Mouse (Mus musculus) heart, adult 2 months (tissue): ENCODE measurements around the gene B230217C12Rik. TPM values are rescaled to one million over a fixed set of nuclear protein-coding genes. Genes with fewer than 3 reads are reported as not detected.
"Not testable (repeated sequence)": the region's sequence is repeated elsewhere in the genome, so short reads cannot be mapped to it uniquely, and the experiment has no call there.

ENCODE experiments used
- DNase-seq, 2 experiments: peaks; one replicate each; pipeline ENCODE4 v3.0.0; 2021
- H3K27ac ChIP-seq: fragments of 200-600 bp; 2 replicates; pipeline ENCODE4 v1.8.1; 2022
- H3K27me3 ChIP-seq: fragments of 200-500 bp; 2 replicates; pipeline ENCODE4 v1.6.1; 2012; ENCODE audit warnings: mild to moderate bottlenecking, low read length, inconsistent platforms, mixed read lengths; ENCODE audit not compliant: control insufficient read depth, insufficient read depth
- H3K36me3 ChIP-seq: fragments of 200-500 bp; 2 replicates; pipeline ENCODE4 v1.6.1; 2012; ENCODE audit warnings: low read length, inconsistent platforms; ENCODE audit not compliant: control insufficient read depth, insufficient read depth
- H3K4me1 ChIP-seq: fragments of 200-500 bp; 2 replicates; pipeline ENCODE4 v1.6.1; 2011; ENCODE audit warnings: low read length; ENCODE audit not compliant: control insufficient read depth, insufficient read depth
- H3K4me3 ChIP-seq: fragments of 200-600 bp; 2 replicates; pipeline ENCODE4 v1.8.1; 2022
- H3K79me2 ChIP-seq: fragments of 200-500 bp; replicated peaks from 2 replicates; pipeline ENCODE4 v1.6.1; 2012; ENCODE audit warnings: mild to moderate bottlenecking, inconsistent platforms, low read length, moderate library complexity, mixed read lengths; ENCODE audit not compliant: control insufficient read depth, insufficient read depth
- H3K9ac ChIP-seq: fragments of 200-500 bp; 2 replicates; pipeline ENCODE4 v1.6.1; 2012; ENCODE audit warnings: low read depth, mild to moderate bottlenecking, control low read depth, inconsistent platforms, low read length, mixed read lengths
- CTCF ChIP-seq: fragments of 200-600 bp; IDR thresholded peaks from 2 replicates; pipeline ENCODE4 v1.8.1; 2022; ENCODE audit warnings: antibody characterized with exemption, mild to moderate bottlenecking, moderate library complexity
- EP300 ChIP-seq: fragments of 200-500 bp; IDR thresholded peaks from 2 replicates; pipeline ENCODE4 v1.6.1; 2011; ENCODE audit warnings: low read depth, low read length, control low read depth; ENCODE audit not compliant: insufficient read depth
- POLR2A ChIP-seq: fragments of 200-500 bp; IDR thresholded peaks from 2 replicates; pipeline ENCODE4 v1.6.1; 2011; ENCODE audit warnings: mild to moderate bottlenecking, low read depth, low read length, control low read depth; ENCODE audit not compliant: insufficient read depth
- WGBS: fragments of 180-500 bp; shearing (Covaris S2); methylation state at CpG from one replicate; pipeline ENCODE4 v1.1.7; 2018; 5-methylcytosine and 5-hydroxymethylcytosine counted together
- intact Hi-C: fragments of 180-260 bp; cut with DNase I; formaldehyde crosslinking; loops from one replicate; pipeline ENCODE4 v1.15.1; 2025
- polyA plus RNA-seq: library from polyadenylated mRNA; depleted of rRNA; stranded (reverse); fragments of >200 nt; gene quantifications from 2 replicates; pipeline ENCODE4 v1.2.3, GENCODE M21; 2012
- total RNA-seq, 2 experiments: library from RNA; stranded (reverse); gene quantifications; 2 replicates each; pipeline ENCODE4 v1.2.3; 2021

B230217C12Rik gene
- total and polyA plus RNA-seq, 3 experiments, result 0.64 to 2.3 (median 1.6) TPM

DNA sequence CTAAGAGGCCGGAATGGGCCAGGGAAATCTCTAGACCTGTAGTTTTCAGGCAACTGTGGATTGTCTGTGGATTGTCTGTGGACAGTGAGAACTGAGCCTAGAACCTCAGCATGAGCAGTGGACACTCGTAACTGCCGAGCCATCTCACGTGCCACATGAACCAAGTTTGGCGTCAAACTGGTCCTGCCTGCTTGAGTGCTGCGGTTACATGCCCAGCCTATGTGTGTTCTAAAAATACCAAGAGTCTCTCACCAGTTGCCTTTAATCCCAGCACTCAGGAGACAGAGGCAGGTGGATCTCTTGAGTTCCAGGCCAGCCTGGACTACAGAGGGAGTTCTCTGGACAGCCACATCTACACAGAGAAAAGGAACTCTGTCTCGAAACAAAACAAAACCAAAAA is 11.2 kb upstream of the B230217C12Rik start:
- Histone ChIP-seq H3K79me2 (no peaks in the 10 kb centered on the region), H3K4me1 (peaks cover 24% of the 10 kb centered on the region), H3K9ac (no peak overlapping the region), H3K27ac (no peak overlapping the region; the same call in 1 of the 2 replicates), H3K27me3 (no peaks in the 10 kb centered on the region), H3K36me3 (no peaks in the 10 kb centered on the region; the same call in 1 of the 2 replicates), H3K4me3 (no peak overlapping the region)
- no peak for DNase-seq
- 79% methylated on average over 7 of the region's 7 CpGs for WGBS
- intact Hi-C loops, result no loop called here
- TF ChIP-seq EP300 (no peak), CTCF (no peak), POLR2A (no peak)

- no peak overlapping the region for H3K9ac ChIP-seq
- H3K27me3 ChIP-seq, result no peaks in the 10 kb centered on the region
- TF ChIP-seq POLR2A, result no peak
- 70% methylated on average over 12 of the region's 12 CpGs for WGBS
- H3K27ac ChIP-seq, result peak overlapping the region; percentile 10
- H3K4me1 ChIP-seq, result peaks cover 21% of the 10 kb centered on the region
- no peak overlapping the region for H3K4me3 ChIP-seq
- H3K36me3 ChIP-seq, result no peaks in the 10 kb centered on the region
- intact Hi-C loops, result no loop called here
- H3K79me2 ChIP-seq, result no peaks in the 10 kb centered on the region
- DNase-seq, result peak; percentile 37 to 48
These were observed 10.6 kb upstream of the B230217C12Rik start for GRCm38 (mm10) chr11:97829913-97830476.

DNA sequence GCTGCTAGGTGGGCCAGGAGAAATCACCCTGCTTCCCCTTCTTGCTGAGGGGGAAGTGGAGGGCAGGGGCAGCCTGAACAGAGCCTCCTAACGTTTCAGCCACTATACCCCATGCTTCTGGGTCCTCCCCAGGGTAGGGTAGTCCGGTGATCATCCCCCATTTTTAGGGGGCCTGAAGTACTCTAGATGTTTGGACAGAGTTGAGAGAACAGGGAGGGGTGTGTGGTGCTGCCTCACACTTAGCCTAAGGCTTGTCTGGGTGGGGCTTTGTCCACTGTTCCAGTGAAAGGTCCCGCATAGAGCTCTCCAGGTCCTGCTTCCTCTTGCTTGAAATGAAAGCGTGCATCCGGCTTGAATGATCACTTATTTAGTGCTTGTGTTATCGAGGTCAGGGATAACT is 10.1 kb upstream of the B230217C12Rik start:
- WGBS, result 56% methylated on average over 6 of the region's 6 CpGs
- peaks cover 19% of the 10 kb centered on the region for H3K4me1 ChIP-seq
- TF ChIP-seq EP300 (no peak), POLR2A (no peak), CTCF (no peak)
- H3K9ac ChIP-seq, result no peak overlapping the region
- H3K27ac ChIP-seq, result peak overlapping the region; percentile 10
- no peak overlapping the region for H3K4me3 ChIP-seq
- intact Hi-C loops, result no loop called here
- DNase-seq, result no peak
- H3K79me2 ChIP-seq, result no peaks in the 10 kb centered on the region
- H3K27me3 ChIP-seq, result no peaks in the 10 kb centered on the region
- H3K36me3 ChIP-seq, result no peaks in the 10 kb centered on the region

- H3K79me2 ChIP-seq, result no peaks in the 10 kb centered on the region
- 36% methylated on average over 11 of the region's 11 CpGs for WGBS
- 0 out of 2 replicates have a peak, but pooled peaks have one; percentile 11 for TF ChIP-seq POLR2A
- 0 out of 2 replicates have a peak, but pooled peaks have one; percentile 5 for TF ChIP-seq EP300
- TF ChIP-seq CTCF, result no peak
- no peak overlapping the region for H3K9ac ChIP-seq
- no peaks in the 10 kb centered on the region for H3K36me3 ChIP-seq
- peaks cover 20% of the 10 kb centered on the region for H3K4me1 ChIP-seq
- H3K27me3 ChIP-seq, result no peaks in the 10 kb centered on the region
- H3K27ac ChIP-seq, result peak overlapping the region; percentile 73
- intact Hi-C loops, result no loop called here
- no peak overlapping the region for H3K4me3 ChIP-seq
- peak; percentile 56 to 62 for DNase-seq
These were observed 8.6 kb upstream of the B230217C12Rik start for GRCm38 (mm10) chr11:97832001-97832400.

- H3K79me2 ChIP-seq, result no peaks in the 10 kb centered on the region
- H3K4me3 ChIP-seq, result no peak overlapping the region
- H3K27ac ChIP-seq, result no peak overlapping the region
- peaks cover 20% of the 10 kb centered on the region for H3K4me1 ChIP-seq
- DNase-seq, result no peak
- intact Hi-C loops, result no loop called here
- H3K36me3 ChIP-seq, result no peaks in the 10 kb centered on the region
- no peaks in the 10 kb centered on the region for H3K27me3 ChIP-seq
- H3K9ac ChIP-seq, result no peak overlapping the region
- 94% methylated on average over 15 of the region's 15 CpGs for WGBS
- TF ChIP-seq POLR2A (no peak), CTCF (no peak), EP300 (no peak)
These were observed 7.2 kb upstream of the B230217C12Rik start for GRCm38 (mm10) chr11:97833352-97833751.

- TF ChIP-seq POLR2A (no peak), CTCF (no peak), EP300 (no peak)
- Histone ChIP-seq H3K27ac (peak overlapping the region; percentile 27), H3K4me3 (no peak overlapping the region), H3K9ac (no peak overlapping the region), H3K36me3 (no peaks in the 10 kb centered on the region), H3K4me1 (peaks cover 11% of the 10 kb centered on the region), H3K27me3 (no peaks in the 10 kb centered on the region), H3K79me2 (no peaks in the 10 kb centered on the region)
- intact Hi-C loops, result no loop called here
- 43% methylated on average over 8 of the region's 8 CpGs for WGBS
- no peak for DNase-seq
These were observed 4.0 kb upstream of the B230217C12Rik start for GRCm38 (mm10) chr11:97836541-97836940.

GRCm38 (mm10) chr11:97837051-97837450 is 3.5 kb upstream of the B230217C12Rik start:
- intact Hi-C loops, H3K36me3 ChIP-seq, H3K27me3 ChIP-seq, H3K4me3 ChIP-seq, H3K9ac ChIP-seq, H3K79me2 ChIP-seq, H3K4me1 ChIP-seq: not testable (repeated sequence)
- 39% methylated on average over 9 of the region's 9 CpGs for WGBS
- peak; percentile 54 to 62 for DNase-seq
- H3K27ac ChIP-seq, result peak overlapping the region; percentile 27
